Mouse (Mus musculus) bone marrow, adult 2 months (tissue): ENCODE results near the gene Brd1.

ENCODE experiments used
- CTCF ChIP-seq: fragments of 200-500 bp; IDR thresholded peaks from 2 replicates; pipeline ENCODE4 v1.5.1; 2011; ENCODE audit warnings: low read length, control low read depth; ENCODE audit not compliant: control insufficient read depth, insufficient read depth
- POLR2A ChIP-seq: fragments of 200-500 bp; IDR thresholded peaks from 2 replicates; pipeline ENCODE4 v1.6.1; 2011; ENCODE audit warnings: low read depth, mild to moderate bottlenecking, control low read depth, low read length, borderline replicate concordance; ENCODE audit not compliant: control insufficient read depth

DNA sequence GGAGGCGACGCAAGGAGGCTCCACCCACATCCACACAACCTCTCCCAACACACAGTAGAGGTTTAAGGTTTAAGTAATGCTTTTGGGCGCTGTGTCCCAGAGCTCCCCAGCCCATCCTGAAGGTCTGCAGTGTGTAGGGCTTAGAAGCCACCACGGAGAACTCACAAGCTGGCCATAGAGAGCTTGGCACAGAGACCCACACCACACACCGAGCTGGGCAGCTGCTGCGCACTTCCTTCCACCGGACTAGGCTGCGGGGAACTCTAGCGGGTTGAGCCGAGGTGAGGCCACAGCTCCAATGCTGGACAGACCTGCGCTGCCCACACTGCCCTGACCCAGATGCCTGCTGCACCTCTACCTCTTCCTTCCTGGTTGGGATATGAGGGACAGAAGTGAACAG is 71.0 kb downstream of the Brd1 start:
- no peak for TF ChIP-seq CTCF
- TF ChIP-seq POLR2A, result no peak
